Mouse (Mus musculus): Measurements from ENCODE around the gene Sox12.
"Not testable (repeated sequence)": the region's sequence is repeated elsewhere in the genome, so short reads cannot be mapped to it uniquely, and the experiment has no call there.

Gene Sox12

GRCm38 (mm10) chr2:152397680-152398435 is at the start of gene Sox12:
Sox12 (minus strand) TSS chr2:152398063.
- DNase-seq (ENCODE audit: low spot score), result peak; percentile 89

GRCm38 (mm10) chr2:152447461-152447860 is 49.6 kb upstream of the Sox12 start:
- no peak for DNase-seq (ENCODE audit: low spot score)

GRCm38 (mm10) chr2:152446642-152447041 is 48.8 kb upstream of the Sox12 start:
- no peak for DNase-seq (ENCODE audit: low spot score)

DNA sequence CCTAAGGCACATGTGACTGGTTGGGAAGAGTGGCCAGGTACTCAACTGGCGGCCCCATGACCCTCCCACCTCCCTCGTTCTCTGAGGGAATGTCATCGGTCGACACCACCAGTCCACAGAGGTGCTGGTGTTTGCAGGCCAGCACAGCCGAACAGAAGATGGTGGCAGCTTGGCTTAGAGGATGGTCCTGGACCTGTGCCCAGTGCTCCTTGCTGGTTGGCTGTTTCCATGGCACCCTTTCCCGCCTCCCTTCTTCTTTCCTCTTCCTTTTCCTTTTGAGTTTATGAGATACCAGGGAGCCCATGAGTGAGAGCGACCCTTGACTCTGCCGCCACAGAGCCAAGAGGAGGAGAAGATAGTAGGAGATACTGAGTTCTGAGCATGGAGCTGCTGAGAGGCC is 45.4 kb upstream of the Sox12 start:
- no peak for DNase-seq (ENCODE audit: low spot score)

DNA sequence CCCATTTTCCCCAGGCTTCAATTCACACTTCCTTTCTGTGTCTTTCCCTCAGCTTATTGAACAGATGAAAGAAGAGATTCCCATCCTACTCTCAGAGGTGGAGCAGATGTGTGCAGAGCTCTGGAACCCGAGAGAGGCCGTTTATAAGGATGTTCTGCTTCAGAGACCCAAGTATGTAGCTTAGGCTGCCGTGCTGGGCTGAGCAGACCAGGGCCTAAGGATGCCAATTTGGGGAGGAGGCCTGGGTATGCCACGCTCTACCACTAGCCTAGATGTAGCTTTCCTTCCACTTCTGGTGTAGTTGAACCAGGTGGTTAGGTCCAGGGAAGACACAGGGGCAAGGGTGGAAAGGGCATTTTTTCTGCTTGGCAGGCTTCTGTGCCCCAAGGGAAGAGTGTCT is 44.5 kb upstream of the Sox12 start:
- DNase-seq (ENCODE audit: low spot score), result no peak

DNA sequence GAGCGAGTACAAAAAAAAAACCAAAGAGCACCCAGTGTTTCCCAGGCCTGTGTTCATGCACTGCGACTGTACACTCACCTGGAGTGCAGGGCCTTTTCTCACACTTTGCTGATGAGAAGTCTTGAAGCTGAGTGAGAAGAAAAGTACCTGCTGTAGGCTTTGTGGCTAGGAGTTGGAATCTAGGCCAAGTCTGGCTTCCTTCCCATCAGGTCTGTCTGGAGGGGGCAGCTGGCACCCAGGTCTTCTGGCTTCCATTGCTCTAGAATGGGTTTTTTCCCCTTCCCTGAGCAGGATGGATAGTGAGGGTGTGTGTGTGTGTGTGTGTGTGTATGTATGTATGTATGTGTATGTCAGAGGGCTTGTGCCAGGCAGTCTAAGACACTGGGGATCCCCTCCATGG is 42.0 kb upstream of the Sox12 start:
- DNase-seq (ENCODE audit: low spot score), result no peak

DNA sequence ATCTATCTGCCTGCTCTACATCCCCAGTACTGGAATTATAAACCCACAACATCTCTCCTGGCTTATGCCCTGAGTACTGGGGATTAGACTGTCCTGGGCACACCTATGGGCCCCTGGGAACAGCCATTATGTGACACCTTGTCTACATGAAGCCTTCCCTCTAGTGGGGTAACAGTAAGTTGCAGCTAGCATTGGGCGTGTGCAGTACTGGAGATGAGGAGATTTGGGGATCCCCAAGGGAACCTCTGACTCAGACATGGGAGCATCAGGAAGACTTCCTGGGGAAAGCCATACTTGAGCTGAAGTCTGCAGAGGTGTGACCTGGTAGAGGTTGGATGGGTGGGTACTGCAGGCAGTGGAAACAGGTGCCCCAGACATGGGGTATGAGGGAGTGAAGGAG is 41.1 kb upstream of the Sox12 start:
- no peak for DNase-seq (ENCODE audit: low spot score)

DNA sequence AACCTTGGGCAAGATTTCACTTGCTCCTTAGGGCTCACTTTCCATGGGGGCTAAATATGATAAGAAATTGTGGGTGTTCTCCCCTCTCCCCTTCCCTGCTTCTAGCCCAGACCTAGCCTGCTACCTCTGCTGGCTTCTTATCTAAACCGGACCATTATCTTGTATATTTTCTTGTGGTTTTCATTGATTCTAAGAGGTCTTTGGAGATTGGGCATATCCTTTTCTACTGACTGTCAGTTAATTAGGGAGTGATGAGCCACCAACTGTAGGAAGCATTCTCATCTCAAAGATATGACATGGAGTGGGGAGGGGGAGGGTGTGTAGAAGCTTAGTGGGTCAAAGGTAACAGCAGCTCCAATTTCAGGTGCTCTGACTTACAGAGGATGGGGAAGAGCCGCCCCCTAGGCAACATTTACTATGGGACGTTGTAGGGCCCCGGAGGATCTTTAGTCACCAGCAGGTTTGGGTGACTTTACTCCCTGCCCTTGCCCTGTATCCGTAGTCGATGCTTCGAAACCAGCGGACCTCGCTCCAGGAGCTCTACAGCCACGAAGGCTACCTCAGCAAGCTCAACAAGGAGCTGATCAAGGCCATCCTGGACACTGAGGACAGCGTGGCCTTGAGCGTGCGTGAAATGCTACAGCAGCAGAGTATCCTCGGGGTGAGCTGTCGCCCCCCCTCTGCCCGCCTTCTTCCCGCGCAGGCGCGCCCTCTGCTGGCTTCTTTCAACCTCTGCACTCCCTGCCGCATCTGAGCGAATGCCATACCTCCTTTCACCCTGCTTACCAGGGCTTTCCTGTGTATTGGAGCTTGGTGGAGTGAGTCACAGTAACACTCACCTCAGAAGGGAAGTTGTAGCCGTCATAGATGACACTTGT is 39.4 kb upstream of the Sox12 start:
- DNase-seq (ENCODE audit: low spot score), result peak; percentile 60

DNA sequence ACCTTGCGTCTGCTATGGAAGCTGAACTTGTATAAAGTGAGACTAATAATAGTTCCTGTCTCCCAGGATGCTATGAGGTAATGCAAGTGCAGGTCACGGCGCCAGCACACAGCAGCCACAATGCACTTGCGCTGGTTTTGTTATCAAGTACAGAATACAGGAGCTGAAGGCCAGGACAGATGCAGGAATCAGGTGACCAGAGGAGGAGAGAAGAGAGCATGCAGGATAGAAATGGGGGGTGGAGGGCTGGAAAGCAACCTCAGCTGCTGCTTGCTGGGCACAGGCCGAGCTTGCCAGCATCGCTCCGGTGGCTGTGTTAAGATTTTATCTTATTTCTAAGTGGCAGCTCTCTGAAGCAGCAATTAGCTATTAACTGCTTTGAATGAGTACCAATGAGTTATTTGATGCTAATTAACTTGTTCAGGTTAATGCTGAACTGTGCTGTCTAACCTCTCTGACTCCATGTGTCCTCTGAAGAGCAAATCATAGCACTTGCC is 38.6 kb upstream of the Sox12 start:
- no peak for DNase-seq (ENCODE audit: low spot score)

GRCm38 (mm10) chr2:152428481-152428880 is 30.6 kb upstream of the Sox12 start:
- DNase-seq (ENCODE audit: low spot score), result not testable (repeated sequence)

DNA sequence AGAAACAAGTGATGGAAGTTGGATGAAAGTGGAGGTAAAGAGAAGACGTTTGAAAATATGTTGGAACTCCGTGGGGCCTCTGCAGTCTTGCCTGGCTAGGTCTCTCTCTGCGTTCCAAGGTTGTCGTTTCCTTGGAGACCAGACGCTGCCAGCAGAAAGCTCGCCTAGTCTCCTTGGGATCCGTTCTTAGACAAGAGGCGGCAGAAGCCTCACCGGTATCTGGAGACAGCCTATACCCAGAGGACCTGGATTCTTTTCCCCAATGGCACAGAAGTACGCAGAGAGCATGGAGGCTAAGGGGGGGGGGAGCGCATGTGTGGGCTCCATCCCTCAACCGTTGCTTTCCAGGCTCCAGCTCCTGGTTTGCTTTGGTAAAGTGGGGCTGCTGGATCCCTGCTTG is 29.6 kb upstream of the Sox12 start:
- no peak for DNase-seq (ENCODE audit: low spot score)

GRCm38 (mm10) chr2:152415786-152416185 is 17.9 kb upstream of the Sox12 start:
- no peak for DNase-seq (ENCODE audit: low spot score)

DNA sequence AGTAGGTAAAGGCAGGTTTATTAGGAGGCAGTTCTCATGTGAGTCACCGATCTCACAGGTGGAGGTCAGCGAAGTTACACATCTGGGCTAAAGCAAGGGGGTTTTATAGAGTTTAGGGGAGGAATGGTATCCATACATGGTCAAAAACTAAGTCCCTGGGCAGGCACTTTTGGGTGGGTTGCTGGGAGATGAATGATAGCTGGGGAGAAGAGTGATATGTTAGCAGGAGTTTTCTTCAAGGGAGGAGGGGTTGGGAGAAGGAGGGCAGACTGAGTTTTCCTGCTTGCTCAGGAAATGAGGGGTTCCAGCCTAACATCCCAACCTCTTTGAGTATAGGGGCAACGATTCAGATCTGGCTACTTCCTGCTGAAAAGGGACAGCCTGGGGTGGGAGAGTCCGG is 17.4 kb upstream of the Sox12 start, which contains the start of gene 6820408C15Rik:
Gene 6820408C15Rik, plus strand, starts transcription at position 301 of the 400 bp plus-strand sequence.
- DNase-seq (ENCODE audit: low spot score), result no peak

- peak; percentile 45 for DNase-seq (ENCODE audit: low spot score)
These were observed 16.8 kb upstream of the Sox12 start, which contains the start of gene Zcchc3 for GRCm38 (mm10) chr2:152414591-152415165. Zcchc3 (minus strand) TSS chr2:152415027.

- DNase-seq (ENCODE audit: low spot score), result peak; percentile 16
These were observed 16.1 kb upstream of the Sox12 start for GRCm38 (mm10) chr2:152413765-152414584.

- DNase-seq (ENCODE audit: low spot score), result no peak
These were observed 15.4 kb upstream of the Sox12 start for GRCm38 (mm10) chr2:152413158-152413764.

- DNase-seq (ENCODE audit: low spot score), result no peak
These were observed 14.8 kb upstream of the Sox12 start for GRCm38 (mm10) chr2:152412526-152413157.

DNA sequence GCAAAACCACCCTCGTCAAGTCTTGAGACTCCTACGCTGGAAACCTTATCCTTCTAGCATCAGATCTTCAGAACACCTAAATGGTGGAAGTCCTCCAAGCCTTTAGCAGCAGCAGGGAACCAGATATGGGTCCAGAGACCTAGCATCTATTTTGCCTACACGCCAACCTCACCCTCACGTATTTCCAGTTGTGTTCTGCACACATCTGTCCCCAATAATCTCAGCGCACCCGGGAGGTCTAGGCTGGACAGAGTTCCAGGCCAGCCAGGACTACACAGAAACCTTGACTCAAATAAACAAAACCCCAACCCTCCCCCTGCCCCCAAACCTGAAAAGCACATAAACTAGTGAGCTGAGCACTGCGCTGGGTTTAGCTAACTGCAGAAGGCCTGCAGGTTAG is 13.6 kb upstream of the Sox12 start:
- DNase-seq (ENCODE audit: low spot score), result no peak

- DNase-seq (ENCODE audit: low spot score), result no peak
These were observed 13.1 kb upstream of the Sox12 start for GRCm38 (mm10) chr2:152410971-152411371.

GRCm38 (mm10) chr2:152409781-152410180 is 11.9 kb upstream of the Sox12 start:
- DNase-seq (ENCODE audit: low spot score), result no peak

DNA sequence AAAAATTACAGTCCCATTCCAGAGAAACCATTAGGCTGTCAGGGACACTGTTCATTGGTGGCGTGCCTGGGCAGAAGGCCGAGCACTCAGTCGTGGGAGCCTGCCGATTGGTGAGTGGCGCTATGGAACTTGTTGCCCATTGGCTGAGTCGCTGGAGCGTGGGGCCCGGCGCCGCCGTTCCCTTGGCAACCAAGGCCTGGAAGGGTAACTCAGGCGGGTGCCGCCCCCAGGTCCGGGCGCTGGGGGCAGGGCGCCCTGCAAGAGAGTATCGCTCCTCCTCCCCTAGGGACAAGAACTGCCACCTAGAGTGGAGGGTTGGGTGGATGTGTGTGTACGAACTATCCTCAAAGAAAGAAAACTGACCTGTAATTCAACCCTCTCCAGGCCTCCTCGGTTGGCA is 8.3 kb upstream of the Sox12 start:
- DNase-seq (ENCODE audit: low spot score), result peak; percentile 75

All from spleen, adult 12 weeks (tissue).